Mouse (Mus musculus) CD8-positive naive resting alpha-beta T cell, adult 57 days (primary cell): ENCODE data around the gene Klk1b22. TPM values are rescaled to one million over a fixed set of nuclear protein-coding genes. Genes with fewer than 3 reads are reported as not detected.

Experiments used
- total RNA-seq: library from RNA; stranded (reverse); gene quantifications from one replicate; pipeline ENCODE4 v1.2.4, GENCODE M21; 2023

Gene Klk1b22
- not detected for total RNA-seq

DNA sequence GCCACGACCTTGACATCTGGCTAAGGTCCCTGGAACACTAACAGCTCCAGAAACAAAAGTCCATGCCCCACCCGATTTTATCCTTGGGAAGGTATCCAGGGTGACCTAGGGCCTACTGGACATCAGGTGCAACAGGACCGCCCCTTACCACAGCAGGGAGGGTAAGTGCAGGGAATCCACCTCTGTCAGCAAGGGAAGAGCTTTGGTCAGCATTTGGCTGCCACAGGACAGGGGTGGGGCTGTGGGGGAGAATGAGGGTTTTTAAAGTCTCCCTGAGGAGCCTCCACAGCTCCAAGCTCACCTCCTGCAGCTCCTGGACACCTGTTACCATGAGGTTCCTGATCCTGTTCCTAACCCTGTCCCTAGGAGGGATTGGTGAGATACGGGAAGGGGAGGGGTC, at the start of gene Klk1b22:
TSS of gene Klk1b22 (plus strand) at position 301 of the 400 bp plus-strand sequence.

DNA sequence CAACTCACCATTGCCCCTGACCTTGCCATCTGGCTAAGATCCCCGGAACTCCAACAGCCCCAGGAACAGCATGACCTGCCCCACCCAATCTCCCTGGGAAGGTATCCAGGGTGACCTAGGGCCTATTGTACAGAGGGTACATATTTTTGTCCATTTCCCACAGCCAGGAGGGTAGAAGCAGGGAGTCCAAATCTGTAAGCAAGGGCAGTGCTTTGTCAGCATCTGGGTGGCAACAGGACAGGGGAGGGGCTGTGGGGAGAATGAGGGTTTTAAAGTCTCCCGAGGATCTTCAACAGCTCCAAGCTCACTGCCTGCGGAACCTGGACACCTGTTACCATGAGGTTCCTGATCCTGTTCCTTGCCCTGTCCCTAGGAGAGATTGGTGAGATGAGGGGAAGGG, 10.4 kb upstream of the Klk1b22 start, which contains the start of gene Klk1b21:
TSS of gene Klk1b21 (plus strand) at position 301 of the 400 bp plus-strand sequence.

DNA sequence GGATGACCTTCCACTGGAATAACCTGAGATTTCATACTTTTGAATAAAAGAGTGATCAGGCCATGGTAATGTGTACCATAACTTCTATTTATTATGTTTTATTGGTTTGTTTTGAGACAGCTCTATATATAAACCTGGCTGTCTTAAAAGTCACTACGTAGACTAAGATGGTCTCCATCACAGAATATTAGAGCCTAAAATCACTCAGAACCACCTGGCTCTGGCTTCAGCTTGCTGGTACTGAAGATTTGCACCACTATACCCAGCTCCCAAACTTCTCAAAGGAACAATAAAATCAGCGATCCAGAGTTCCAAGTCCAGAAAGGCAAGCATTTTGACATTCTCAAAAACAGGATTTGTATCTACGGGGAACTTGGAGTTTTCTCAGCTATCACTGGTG, 24.0 kb downstream of the Klk1b22 start, which contains the start of gene Klk1b16:
TSS of gene Klk1b16 (plus strand) at position 301 of the 400 bp plus-strand sequence.

Other genes with a start within 250 kb of the Klk1b22 start
- gene Klk4, start 231.5 kb upstream of the Klk1b22 start, total RNA-seq: not detected
- gene Klk15, start 178.9 kb upstream of the Klk1b22 start, total RNA-seq: not detected
- gene Klk1b8, start 162.0 kb upstream of the Klk1b22 start, total RNA-seq: not detected
- not detected for gene Klk1b1, start 145.9 kb upstream of the Klk1b22 start, total RNA-seq
- gene Klk1b9, start 136.6 kb upstream of the Klk1b22 start, total RNA-seq: not detected
- not detected for gene Klk1b11, start 116.8 kb upstream of the Klk1b22 start, total RNA-seq
- gene Klk1b26, start 100.5 kb upstream of the Klk1b22 start, total RNA-seq: not detected
- not detected for gene Klk1b27, start 60.4 kb upstream of the Klk1b22 start, total RNA-seq
- not detected for gene Klk1b21, start 10.3 kb upstream of the Klk1b22 start, total RNA-seq
- not detected for gene Klk1b16, start 24.1 kb downstream of the Klk1b22 start, total RNA-seq
- gene Klk1b24, start 75.6 kb downstream of the Klk1b22 start, total RNA-seq: not detected
- not detected for gene Klk1b3, start 85.5 kb downstream of the Klk1b22 start, total RNA-seq
- gene Klk1b4, start 94.8 kb downstream of the Klk1b22 start, total RNA-seq: not detected
- not detected for gene Klk1b5, start 103.3 kb downstream of the Klk1b22 start, total RNA-seq
- gene Klk1, start 112.7 kb downstream of the Klk1b22 start, total RNA-seq: not detected
- gene Gm36864, start 123.5 kb downstream of the Klk1b22 start, total RNA-seq: not detected
- gene 1700028J19Rik, start 134.0 kb downstream of the Klk1b22 start, total RNA-seq: 1.9 TPM
- gene 2410002F23Rik, start 134.0 kb downstream of the Klk1b22 start, total RNA-seq: 245 TPM
- gene Acp4, start 144.7 kb downstream of the Klk1b22 start, total RNA-seq: not detected
- not detected for gene Gm15517, start 148.8 kb downstream of the Klk1b22 start, total RNA-seq
- gene Clec11a, start 194.2 kb downstream of the Klk1b22 start, total RNA-seq: 0.89 TPM
- 2.8 TPM for gene Shank1, start 197.6 kb downstream of the Klk1b22 start, total RNA-seq